Mouse (Mus musculus) stomach, postnatal 0 days (tissue): ENCODE measurements at regions not wholly inside any gene's neighbourhood (a gene's known extent, or its start where the extent isn't known, plus 50 kb on each side); places are given as distances from the start of the nearest gene placed in this dataset.

Experiments used
- CTCF ChIP-seq: IDR thresholded peaks from 2 replicates; pipeline ENCODE4 v1.5.1; 2016; ENCODE audit warnings: antibody characterized with exemption, low read depth, mild to moderate bottlenecking, moderate library complexity
- EP300 ChIP-seq: optimal IDR thresholded peaks from 2 replicates; pipeline ENCODE3; 2016; ENCODE audit warnings: antibody characterized with exemption

DNA sequence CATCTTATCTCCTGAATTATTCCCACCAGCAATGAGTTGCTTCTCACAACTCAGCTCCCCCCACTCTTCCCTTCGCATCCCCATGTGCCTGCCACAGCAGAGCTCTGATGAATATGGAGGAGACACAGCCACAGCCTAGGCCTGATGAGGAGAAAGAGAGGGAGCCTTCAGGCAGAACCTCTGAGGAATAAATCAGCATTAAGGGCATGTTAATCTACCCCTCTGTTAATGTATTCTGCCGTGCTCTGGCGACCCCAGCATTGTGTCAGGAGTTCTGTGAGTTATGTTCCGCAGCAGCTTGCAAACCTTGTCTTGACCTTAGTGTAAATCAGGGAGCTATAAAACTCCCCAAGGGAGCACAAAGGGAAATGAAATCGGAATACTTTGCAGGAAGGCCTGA, 104.0 kb upstream of the Nsun2 start:
- TF ChIP-seq CTCF, result no peak
- TF ChIP-seq EP300, result no peak
